Mouse (Mus musculus) megakaryocyte-erythroid progenitor cell, adult 5-6 weeks (primary cell): ENCODE measurements around the gene Olfr1537. TPM values are rescaled to one million over a fixed set of nuclear protein-coding genes. Genes with fewer than 3 reads are reported as not detected.

Experiments
- ATAC-seq: replicated peaks from 2 replicates; pipeline ENCODE4 v1.8.0; 2016; ENCODE audit warnings: mild to moderate bottlenecking, inconsistent platforms; ENCODE audit not compliant: severe bottlenecking, poor library complexity, low FRiP score, low TSS enrichment
- total RNA-seq, 2 experiments: library from RNA; stranded (forward) in 1 of 2; stranded (reverse) in 1 of 2; fragments of 200-1000, 215-1000 nt in 1 of 2; fragments of >200 nt in 1 of 2; fragmentation: Nextera tagmentation in 1 of 2; gene quantifications; 2 replicates each; pipeline ENCODE4 v1.2.3; 2014 to 2017

Gene Olfr1537
- total RNA-seq (2014; fragmentation: Nextera tagmentation) (not detected in 2 replicates), total RNA-seq (2017) (not detected in 2 replicates)

DNA sequence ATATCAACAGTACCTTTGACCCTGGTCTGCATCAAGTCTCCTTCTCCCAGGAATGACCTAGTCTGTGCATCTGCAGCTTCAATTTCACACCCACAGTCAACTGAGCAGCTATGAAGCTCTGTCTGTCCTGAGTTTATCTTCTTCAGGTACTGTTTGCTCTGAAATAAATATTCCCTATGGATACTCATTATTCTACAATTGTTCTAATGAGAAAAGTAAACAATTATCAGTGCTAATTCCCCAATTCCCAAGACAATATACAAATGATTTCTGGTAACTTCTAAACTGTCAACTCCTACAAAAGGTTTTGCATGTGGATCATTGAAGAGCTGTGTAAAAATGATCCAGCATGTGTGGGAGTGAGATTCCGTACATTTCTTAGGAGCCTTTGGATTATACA lies at the start of gene Olfr1537:
Olfr1537 (minus strand) TSS at position 101 of the 400 bp plus-strand sequence.
- ATAC-seq = no peak

DNA sequence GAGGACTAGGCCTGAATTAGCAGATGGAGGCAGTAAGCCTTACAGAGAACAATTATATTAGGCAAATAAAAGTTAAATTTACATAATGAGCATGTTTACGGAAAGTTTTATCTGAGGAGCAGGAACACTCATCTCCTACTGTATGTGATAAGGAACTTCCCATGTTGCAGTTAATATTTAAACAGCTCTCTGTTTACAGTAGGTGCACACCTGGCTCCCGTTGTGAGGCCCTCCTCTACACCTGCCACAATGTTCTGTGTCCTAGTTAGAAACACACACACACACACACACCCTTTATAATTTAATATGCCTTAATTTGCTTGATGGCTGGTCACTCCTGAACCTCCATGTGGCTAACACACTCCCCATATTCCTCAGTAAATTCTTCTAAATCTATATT lies 37.3 kb upstream of the Olfr1537 start:
- ATAC-seq = no peak

DNA sequence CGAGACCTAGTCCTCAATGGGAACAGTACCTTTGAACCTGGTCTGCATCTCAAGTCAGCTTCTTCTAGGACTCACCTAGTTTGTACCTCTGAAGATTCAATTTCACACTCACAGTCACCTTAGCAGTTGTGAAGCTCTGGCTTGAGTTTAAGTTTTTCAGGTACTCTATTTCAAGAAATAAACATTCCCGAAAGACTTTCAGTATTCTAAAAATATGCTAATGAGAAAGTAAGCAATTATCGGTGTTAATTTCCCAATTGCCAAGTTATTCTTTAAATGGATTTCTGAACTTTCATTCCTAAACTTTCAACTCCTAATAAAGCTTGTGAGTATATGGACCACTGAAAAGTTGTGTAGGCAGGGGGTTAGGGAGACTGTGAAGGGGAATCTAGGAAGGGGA lies 26.9 kb upstream of the Olfr1537 start, which contains the start of gene Olfr945:
Olfr945 (minus strand) TSS at position 101 of the 400 bp plus-strand sequence.
- no peak for ATAC-seq

DNA sequence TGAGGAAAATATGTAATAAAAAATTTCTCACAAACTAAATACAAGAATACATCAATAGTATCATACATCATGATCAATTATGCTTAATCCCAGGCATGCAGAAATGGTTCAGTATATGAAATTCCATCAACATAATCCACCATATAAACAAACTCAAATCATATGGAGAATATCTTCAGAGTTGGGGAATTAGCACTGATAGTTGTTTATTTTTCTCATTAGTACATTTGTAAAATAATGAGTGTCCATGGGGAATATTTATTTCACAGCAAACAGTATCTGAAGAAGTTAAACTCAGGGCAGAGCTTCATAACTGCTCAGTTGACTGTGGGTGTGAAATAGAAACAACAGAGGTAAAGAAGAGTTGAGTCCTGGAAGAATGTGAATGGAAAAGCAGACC lies 48.2 kb downstream of the Olfr1537 start, which contains the start of gene Olfr944:
Olfr944 (plus strand) TSS at position 301 of the 400 bp plus-strand sequence.
- no peak for ATAC-seq

Other genes with a start within 250 kb of the Olfr1537 start
- gene Olfr146, start 226.6 kb downstream of the Olfr1537 start, total RNA-seq (2014; fragmentation: Nextera tagmentation) = not detected in 2 replicates
- gene Olfr146, start 226.6 kb downstream of the Olfr1537 start, total RNA-seq (2017) = not detected in 2 replicates
- not detected in 2 replicates for gene Olfr937, start 185.0 kb downstream of the Olfr1537 start, total RNA-seq (2014; fragmentation: Nextera tagmentation)
- not detected in 2 replicates for gene Olfr937, start 185.0 kb downstream of the Olfr1537 start, total RNA-seq (2017)
- not detected in 2 replicates for gene Olfr938, start 171.1 kb downstream of the Olfr1537 start, total RNA-seq (2014; fragmentation: Nextera tagmentation)
- not detected in 2 replicates for gene Olfr938, start 171.1 kb downstream of the Olfr1537 start, total RNA-seq (2017)
- gene Olfr27, start 121.9 kb downstream of the Olfr1537 start, total RNA-seq (2014; fragmentation: Nextera tagmentation) = not detected in 2 replicates
- gene Olfr27, start 121.9 kb downstream of the Olfr1537 start, total RNA-seq (2017) = not detected in 2 replicates
- gene Olfr943, start 83.7 kb downstream of the Olfr1537 start, total RNA-seq (2014; fragmentation: Nextera tagmentation) = not detected in 2 replicates
- not detected in 2 replicates for gene Olfr943, start 83.7 kb downstream of the Olfr1537 start, total RNA-seq (2017)
- not detected in 2 replicates for gene Olfr944, start 48.1 kb downstream of the Olfr1537 start, total RNA-seq (2014; fragmentation: Nextera tagmentation)
- gene Olfr944, start 48.1 kb downstream of the Olfr1537 start, total RNA-seq (2017) = not detected in 2 replicates
- not detected in 2 replicates for gene Olfr945, start 26.8 kb upstream of the Olfr1537 start, total RNA-seq (2014; fragmentation: Nextera tagmentation)
- gene Olfr945, start 26.8 kb upstream of the Olfr1537 start, total RNA-seq (2017) = not detected in 2 replicates
- gene Olfr948, start 76.1 kb upstream of the Olfr1537 start, total RNA-seq (2014; fragmentation: Nextera tagmentation) = not detected in 2 replicates
- gene Olfr948, start 76.1 kb upstream of the Olfr1537 start, total RNA-seq (2017) = not detected in 2 replicates
- not detected in 2 replicates for gene Olfr951, start 137.4 kb upstream of the Olfr1537 start, total RNA-seq (2014; fragmentation: Nextera tagmentation)
- gene Olfr951, start 137.4 kb upstream of the Olfr1537 start, total RNA-seq (2017) = not detected in 2 replicates
- gene Olfr952, start 177.2 kb upstream of the Olfr1537 start, total RNA-seq (2014; fragmentation: Nextera tagmentation) = not detected in 2 replicates
- not detected in 2 replicates for gene Olfr952, start 177.2 kb upstream of the Olfr1537 start, total RNA-seq (2017)
- gene Olfr954, start 206.7 kb upstream of the Olfr1537 start, total RNA-seq (2014; fragmentation: Nextera tagmentation) = not detected in 2 replicates
- gene Olfr954, start 206.7 kb upstream of the Olfr1537 start, total RNA-seq (2017) = not detected in 2 replicates
- not detected in 2 replicates for gene Olfr955, start 221.9 kb upstream of the Olfr1537 start, total RNA-seq (2014; fragmentation: Nextera tagmentation)
- not detected in 2 replicates for gene Olfr955, start 221.9 kb upstream of the Olfr1537 start, total RNA-seq (2017)
- not detected in 2 replicates for gene Olfr44, start 244.0 kb upstream of the Olfr1537 start, total RNA-seq (2014; fragmentation: Nextera tagmentation)
- gene Olfr44, start 244.0 kb upstream of the Olfr1537 start, total RNA-seq (2017) = not detected in 2 replicates